Mouse (Mus musculus) MEL (cell line): Measurements from ENCODE around the gene Mprip. TPM values are rescaled to one million over a fixed set of nuclear protein-coding genes. Genes with fewer than 3 reads are reported as not detected.
A peak's percentile ranks its signal among the peaks of the same experiment; 100 is the strongest.

Experiments used
- DNase-seq: peaks from one replicate; pipeline ENCODE4 v3.0.0; 2011; ENCODE audit warnings: low read depth, low spot score
- H3K27ac ChIP-seq: 2 replicates; pipeline ENCODE4 v1.5.1; 2012; ENCODE audit warnings: low read depth, mild to moderate bottlenecking, control low read depth, low read length, moderate library complexity; ENCODE audit not compliant: control insufficient read depth
- H3K27me3 ChIP-seq, 2 experiments: fragments of 150-350 bp in 1 of 2; sonication (generic) in 1 of 2; 2 replicates each; pipeline ENCODE4 v1.6.1; 2012; ENCODE audit warnings: low read length in 2 of 2, mild to moderate bottlenecking in 2 of 2, improper control_type of control experiment in 1 of 2, moderate library complexity in 1 of 2; ENCODE audit not compliant: insufficient read depth in 2 of 2, control insufficient read depth in 1 of 2
- H3K36me3 ChIP-seq, 2 experiments: 2 replicates each; pipeline ENCODE4 v1.6.1; 2012 to 2014; ENCODE audit warnings: low read length in 2 of 2, improper control_type of control experiment in 1 of 2, inconsistent platforms in 1 of 2, mild to moderate bottlenecking in 1 of 2; ENCODE audit not compliant: insufficient read depth in 2 of 2, control insufficient read depth in 1 of 2
- H3K4me1 ChIP-seq, 2 experiments: fragments of 150-350 bp in 1 of 2; sonication (generic) in 1 of 2; 2 replicates each; pipeline ENCODE4 v1.6.1; 2012; ENCODE audit warnings: low read length in 2 of 2, improper control_type of control experiment in 1 of 2, mild to moderate bottlenecking in 1 of 2; ENCODE audit not compliant: insufficient read depth in 2 of 2, control insufficient read depth in 1 of 2
- H3K4me3 ChIP-seq, 2 experiments: fragments of 150-350 bp in 1 of 2; sonication (generic) in 1 of 2; 2 replicates each; pipeline ENCODE4 v1.5.1; 2012; ENCODE audit warnings: low read depth in 2 of 2, low read length in 2 of 2, mild to moderate bottlenecking in 2 of 2, moderate library complexity in 2 of 2, control low read depth in 1 of 2, improper control_type of control experiment in 1 of 2; ENCODE audit not compliant: control insufficient read depth in 1 of 2, insufficient read depth in 1 of 2
- H3K79me2 ChIP-seq: 2 replicates; pipeline ENCODE4 v1.6.1; 2012; ENCODE audit warnings: mild to moderate bottlenecking, low read length, moderate library complexity; ENCODE audit not compliant: control insufficient read depth, poor library complexity, insufficient read depth
- H3K9ac ChIP-seq: 2 replicates; pipeline ENCODE4 v1.6.1; 2012; ENCODE audit warnings: low read depth, mild to moderate bottlenecking, control low read depth, low read length, moderate library complexity; ENCODE audit not compliant: control insufficient read depth, poor library complexity, severe bottlenecking
- H3K9me3 ChIP-seq: fragments of 150-350 bp; sonication (generic); replicated peaks from 2 replicates; pipeline ENCODE4 v1.6.1; 2012; ENCODE audit warnings: mild to moderate bottlenecking, low read length, improper control_type of control experiment, moderate library complexity; ENCODE audit not compliant: insufficient read depth
- BHLHE40 ChIP-seq: IDR thresholded peaks from 2 replicates; pipeline ENCODE4 v1.6.1; 2012; ENCODE audit warnings: low read depth, mild to moderate bottlenecking, inconsistent platforms, low read length, improper control_type of control experiment, borderline replicate concordance
- ELF1 ChIP-seq: IDR thresholded peaks from 2 replicates; pipeline ENCODE4 v1.6.1; 2014; ENCODE audit warnings: low read depth, mild to moderate bottlenecking, inconsistent platforms, low read length, improper control_type of control experiment, moderate library complexity
- EP300 ChIP-seq, 2 experiments: IDR thresholded peaks; 2 replicates each; pipeline ENCODE4 v1.6.1; 2011; ENCODE audit warnings: improper control_type of control experiment in 2 of 2, low read length in 2 of 2, low read depth in 1 of 2, mild to moderate bottlenecking in 1 of 2
- GATA1 ChIP-seq: IDR thresholded peaks from 2 replicates; pipeline ENCODE4 v1.6.1; 2011; ENCODE audit warnings: low read depth, low read length, improper control_type of control experiment
- HCFC1 ChIP-seq: IDR thresholded peaks from 2 replicates; pipeline ENCODE4 v1.6.1; 2012; ENCODE audit warnings: low read depth, mild to moderate bottlenecking, inconsistent platforms, low read length, improper control_type of control experiment, moderate library complexity
- KAT2A ChIP-seq: conservative IDR thresholded peaks from 2 replicates; pipeline ENCODE4 v1.6.1; 2012; ENCODE audit warnings: low read depth, low read length, improper control_type of control experiment, inconsistent platforms
- MEF2A ChIP-seq: IDR thresholded peaks from 2 replicates; pipeline ENCODE4 v1.6.1; 2014; ENCODE audit warnings: low read depth, mild to moderate bottlenecking, inconsistent platforms, low read length, improper control_type of control experiment; ENCODE audit not compliant: poor library complexity, insufficient replicate concordance, severe bottlenecking; ENCODE audit errors: extremely low read depth
- MYB ChIP-seq: IDR thresholded peaks from 2 replicates; pipeline ENCODE4 v1.6.1; 2011; ENCODE audit warnings: mild to moderate bottlenecking, low read depth, low read length, improper control_type of control experiment
- NELFE ChIP-seq: IDR thresholded peaks from 2 replicates; pipeline ENCODE4 v1.6.1; 2011; ENCODE audit warnings: low read depth, low read length, improper control_type of control experiment
- POLR2AphosphoS5 ChIP-seq: IDR thresholded peaks from 2 replicates; pipeline ENCODE4 v1.6.1; 2012; ENCODE audit warnings: low read depth, borderline replicate concordance, mild to moderate bottlenecking, inconsistent platforms, low read length, moderate library complexity, mixed read lengths
- RCOR1 ChIP-seq: IDR thresholded peaks from 2 replicates; pipeline ENCODE4 v1.6.1; 2012; ENCODE audit warnings: low read depth, mild to moderate bottlenecking, inconsistent platforms, low read length, improper control_type of control experiment
- SIN3A ChIP-seq: IDR thresholded peaks from 2 replicates; pipeline ENCODE4 v1.6.1; 2012; ENCODE audit warnings: low read length, improper control_type of control experiment, inconsistent platforms
- TAL1 ChIP-seq: IDR thresholded peaks from 2 replicates; pipeline ENCODE4 v1.6.1; 2012; ENCODE audit warnings: mild to moderate bottlenecking, inconsistent platforms, low read length, moderate library complexity, mixed read lengths
- TBP ChIP-seq: IDR thresholded peaks from 2 replicates; pipeline ENCODE4 v1.8.0; 2011; ENCODE audit warnings: low read depth, low read length, improper control_type of control experiment
- TCF12 ChIP-seq: IDR thresholded peaks from 2 replicates; pipeline ENCODE4 v1.6.1; 2014; ENCODE audit warnings: low read depth, mild to moderate bottlenecking, inconsistent platforms, low read length, improper control_type of control experiment, moderate library complexity
- USF2 ChIP-seq, 2 experiments: IDR thresholded peaks; 2 replicates each; pipeline ENCODE4 v1.6.1; 2011 to 2012; ENCODE audit warnings: improper control_type of control experiment in 2 of 2, low read length in 2 of 2, borderline replicate concordance in 1 of 2, inconsistent platforms in 1 of 2, low read depth in 1 of 2, mild to moderate bottlenecking in 1 of 2; ENCODE audit not compliant: insufficient read depth in 1 of 2
- ZKSCAN1 ChIP-seq: IDR thresholded peaks from 2 replicates; pipeline ENCODE4 v1.6.1; 2012; ENCODE audit warnings: low read depth, mild to moderate bottlenecking, inconsistent platforms, low read length, improper control_type of control experiment, moderate library complexity
- ZMIZ1 ChIP-seq: IDR thresholded peaks from 2 replicates; pipeline ENCODE4 v1.6.1; 2012; ENCODE audit warnings: low read depth, mild to moderate bottlenecking, inconsistent platforms, low read length, improper control_type of control experiment, moderate library complexity
- ZNF384 ChIP-seq: IDR thresholded peaks from 2 replicates; pipeline ENCODE4 v1.6.1; 2012; ENCODE audit warnings: low read depth, mild to moderate bottlenecking, inconsistent platforms, low read length, improper control_type of control experiment
- polyA plus RNA-seq, 2 experiments: library from polyadenylated mRNA; stranded (reverse) in 1 of 2; unstranded in 1 of 2; fragments of >175 nt in 1 of 2; fragments of >200 nt in 1 of 2; gene quantifications; 2 replicates each; pipeline versions ENCODE4 v1.2.1 to v1.2.4; 2012; ENCODE audit warnings: low replicate concordance in 2 of 2, low read depth in 1 of 2; ENCODE audit not compliant: insufficient read length in 2 of 2, insufficient read depth in 1 of 2, missing spikeins in 1 of 2
- total RNA-seq: library from RNA; depleted of rRNA; stranded (reverse); fragments of 300-350 nt; gene quantifications from 2 replicates; pipeline ENCODE4 v1.2.3, GENCODE M21; 2012

Mprip gene
- total and polyA plus RNA-seq, 3 experiments: 103 to 174 (median 142) TPM

GRCm38 (mm10) chr11:59778181-59778873 lies 117.2 kb downstream of the Mprip start (continued):
- TF ChIP-seq ZNF384 (no peak), NELFE (no peak), SIN3A (peak; percentile 66; the same call in 1 of the 2 replicates)

- Histone ChIP-seq H3K79me2 (no peaks in the 10 kb centered on the region), H3K9ac (no peak overlapping the region)
- TF ChIP-seq MYB: no peak
- TF ChIP-seq BHLHE40: peak; percentile 2; the same call in 1 of the 2 replicates
- TF ChIP-seq, all 39 proteins: peak for 1
- Histone ChIP-seq H3K36me3 (peaks cover 0 to 14% of the 10 kb centered on the region in 2 experiments; a peak in 2 of 4 replicates), H3K27me3 (no peaks in the 10 kb centered on the region), H3K4me3 (no peak overlapping the region), H3K27ac (no peak overlapping the region), H3K9me3 (no peaks in the 10 kb centered on the region), H3K4me1 (peaks cover 6 to 13% of the 10 kb centered on the region in 2 experiments)
- DNase-seq: no peak
These were observed 117.7 kb downstream of the Mprip start for GRCm38 (mm10) chr11:59778874-59779223.

- TF ChIP-seq EP300 (IDR thresholded peaks at IDR 0.05; ENCODE audit: low read depth in 1 of 2, low read length in 2 of 2) (no peak), TCF12 (no peak), USF2 (IDR thresholded peaks at IDR 0.05; ENCODE audit: borderline replicate concordance in 1 of 2, insufficient read depth in 1 of 2, low read depth in 1 of 2, low read length in 2 of 2) (no peak), KAT2A (no peak), TAL1 (no peak), GATA1 (no peak), TBP (no peak), ZMIZ1 (no peak), HCFC1 (no peak), ZKSCAN1 (no peak), ELF1 (no peak), MEF2A (no peak), RCOR1 (no peak), POLR2AphosphoS5 (no peak), SIN3A (no peak), MYB (no peak)
- TF ChIP-seq, all 39 proteins: peak for 0
- DNase-seq: no peak
- no peaks in the 10 kb centered on the region for H3K27me3 ChIP-seq
- no peak overlapping the region for H3K27ac ChIP-seq
- no peaks in the 10 kb centered on the region for H3K79me2 ChIP-seq
- H3K9me3 ChIP-seq: no peaks in the 10 kb centered on the region
- H3K4me3 ChIP-seq: no peak overlapping the region
- H3K4me1 ChIP-seq: peaks cover under 1 to 7% of the 10 kb centered on the region in 2 experiments; a peak in 3 of 4 replicates
- peaks cover 0 to 8% of the 10 kb centered on the region in 2 experiments; a peak in 2 of 4 replicates for H3K36me3 ChIP-seq
- H3K9ac ChIP-seq: no peak overlapping the region
These were observed 118.3 kb downstream of the Mprip start for GRCm38 (mm10) chr11:59779406-59779805.
